Mouse (Mus musculus) myocyte (in vitro differentiated cells): ENCODE data around the gene Map7d3.

Source experiments
- CEBPB ChIP-seq: IDR thresholded peaks from 2 replicates; pipeline ENCODE4 v1.6.1; 2011; ENCODE audit warnings: mild to moderate bottlenecking, moderate library complexity; ENCODE audit not compliant: poor library complexity, insufficient read depth, severe bottlenecking
- MYOD1 ChIP-seq, 3 experiments: IDR thresholded peaks; one replicate each; pipeline ENCODE4 v1.6.1; 2011; ENCODE audit warnings: control low read depth in 2 of 3, low read depth in 2 of 3, mild to moderate bottlenecking in 2 of 3, moderate library complexity in 1 of 3; ENCODE audit not compliant: insufficient read length in 2 of 3, control insufficient read depth in 1 of 3
- POLR2A ChIP-seq: IDR thresholded peaks from one replicate; pipeline ENCODE4 v1.6.1; 2011; ENCODE audit warnings: low read depth, mild to moderate bottlenecking, control low read depth, moderate library complexity; ENCODE audit not compliant: insufficient read length
- SRF ChIP-seq: IDR thresholded peaks from one replicate; pipeline ENCODE4 v1.6.1; 2011; ENCODE audit warnings: low read depth; ENCODE audit not compliant: control insufficient read depth, insufficient read length
- USF1 ChIP-seq: IDR thresholded peaks from one replicate; pipeline ENCODE4 v1.6.1; 2011; ENCODE audit warnings: low read depth, mild to moderate bottlenecking, control low read depth, moderate library complexity

- TF ChIP-seq CEBPB (no peak), POLR2A (no peak), MYOD1 (IDR thresholded peaks at IDR 0.05; ENCODE audit: control insufficient read depth in 1 of 3, insufficient read length in 2 of 3, low read depth in 2 of 3) (no peak), SRF (no peak), USF1 (no peak)
These were observed 31.5 kb downstream of the Map7d3 start for GRCm38 (mm10) chrX:56790591-56790990.
